Mouse (Mus musculus) c-Kit-positive CD71-positive TER-119-negative erythroid progenitor cells, embryonic 14.5 days (primary cell): ENCODE measurements at regions not wholly inside any gene's neighbourhood (a gene's known extent, or its start where the extent isn't known, plus 50 kb on each side); places are given as distances from the start of the nearest gene placed in this dataset.

Source experiments
- DNase-seq: peaks from one replicate; pipeline ENCODE4 v3.0.0-alpha.2; 2013; ENCODE audit warnings: low read depth

- DNase-seq: no peak
Observed at GRCm38 (mm10) chr4:74981491-74981890, 296.6 kb downstream of the Dmac1 start.

GRCm38 (mm10) chr4:74972143-74972542, 306.0 kb downstream of the Dmac1 start:
- DNase-seq: peak; percentile 4
